Mouse (Mus musculus) stomach, embryonic 14.5 days (tissue): ENCODE data around the gene Cpne2. TPM values are rescaled to one million over a fixed set of nuclear protein-coding genes. Genes with fewer than 3 reads are reported as not detected.

ENCODE experiments used
- ATAC-seq: fragments of 200-750 bp; cut with Nextera tagmentation; 2 replicates; pipeline ENCODE4 v1.8.0; 2017; ENCODE audit warnings: low read depth, moderate TSS enrichment; ENCODE audit not compliant: insufficient number of reproducible peaks, insufficient read depth, low FRiP score
- H3K27ac ChIP-seq: fragments of 300-500 bp; sonication (generic); 2 replicates; pipeline ENCODE4 v1.5.1; 2014; ENCODE audit warnings: mild to moderate bottlenecking, low read length, moderate library complexity, mixed read lengths
- H3K27me3 ChIP-seq: fragments of 300-500 bp; sonication (generic); 2 replicates; pipeline ENCODE4 v1.6.1; 2014; ENCODE audit warnings: low read length, control low read depth, mixed read lengths; ENCODE audit not compliant: control insufficient read depth, insufficient read depth
- H3K36me3 ChIP-seq: fragments of 300-500 bp; sonication (generic); 2 replicates; pipeline ENCODE4 v1.6.1; 2014; ENCODE audit warnings: mild to moderate bottlenecking, control low read depth, low read length, moderate library complexity, mixed read lengths; ENCODE audit not compliant: control insufficient read depth, insufficient read depth
- H3K4me1 ChIP-seq: fragments of 300-500 bp; sonication (generic); 2 replicates; pipeline ENCODE4 v1.6.1; 2014; ENCODE audit warnings: low read length, control low read depth, mixed read lengths; ENCODE audit not compliant: control insufficient read depth, insufficient read depth
- H3K4me2 ChIP-seq: fragments of 300-500 bp; sonication (generic); replicated peaks from 2 replicates; pipeline ENCODE4 v1.6.1; 2014; ENCODE audit warnings: low read depth, low read length, control low read depth
- H3K4me3 ChIP-seq: fragments of 300-500 bp; sonication (generic); 2 replicates; pipeline ENCODE4 v1.5.1; 2014; ENCODE audit warnings: low read depth, low read length, control low read depth
- H3K9ac ChIP-seq: fragments of 300-500 bp; sonication (generic); replicated peaks from 2 replicates; pipeline ENCODE4 v1.6.1; 2014; ENCODE audit warnings: low read depth, mild to moderate bottlenecking, control low read depth, low read length, moderate library complexity, mixed read lengths
- H3K9me3 ChIP-seq: fragments of 300-500 bp; sonication (generic); 2 replicates; pipeline ENCODE4 v1.6.1; 2016; ENCODE audit warnings: low read depth, low read length, control low read depth; ENCODE audit not compliant: control insufficient read depth
- WGBS: fragments of 180-500 bp; shearing (Covaris S2); extraction: QIAGEN DNeasy Blood & Tissue Kit; methylation state at CpG from one replicate; pipeline ENCODE4 v1.1.7; 2014; 5-methylcytosine and 5-hydroxymethylcytosine counted together
- polyA plus RNA-seq: library from polyadenylated mRNA; unstranded; fragments of >200 nt; fragmentation: Nextera tagmentation; extraction: Ambion mirVana; gene quantifications from 2 replicates; pipeline ENCODE4 v1.2.1, GENCODE M21; 2014

The Cpne2 gene
- polyA plus RNA-seq, 1 experiment from 2014 or later, result 14.9 TPM

- ATAC-seq, result no peak
- H3K9ac ChIP-seq, result no peak overlapping the region
- no peak overlapping the region for H3K4me2 ChIP-seq
- 62% methylated on average over 4 of the region's 4 CpGs for WGBS
- H3K36me3 ChIP-seq, result no peaks in the 10 kb centered on the region
- no peak overlapping the region for H3K4me3 ChIP-seq
- H3K27ac ChIP-seq, result no peak overlapping the region
- H3K9me3 ChIP-seq, result no peaks in the 10 kb centered on the region
- H3K4me1 ChIP-seq, result no peaks in the 10 kb centered on the region
- peaks cover 6% of the 10 kb centered on the region; the same call in 1 of the 2 replicates for H3K27me3 ChIP-seq
Observed at GRCm38 (mm10) chr8:94529875-94530274, 2.9 kb upstream of the Cpne2 start.

- Histone ChIP-seq H3K4me2 (no peak overlapping the region), H3K9me3 (no peaks in the 10 kb centered on the region), H3K9ac (no peak overlapping the region), H3K27ac (no peak overlapping the region), H3K36me3 (no peaks in the 10 kb centered on the region), H3K4me3 (no peak overlapping the region), H3K4me1 (no peaks in the 10 kb centered on the region), H3K27me3 (peaks cover 6% of the 10 kb centered on the region; the same call in 1 of the 2 replicates)
- 85% methylated on average over 4 of the region's 4 CpGs for WGBS
- ATAC-seq, result no peak
Observed at GRCm38 (mm10) chr8:94530643-94531042, 2.1 kb upstream of the Cpne2 start.

GRCm38 (mm10) chr8:94532000-94532399, 790 bp upstream of the Cpne2 start:
- Histone ChIP-seq H3K4me2 (peak overlapping the region; percentile 96), H3K36me3 (no peaks in the 10 kb centered on the region), H3K27ac (no peak overlapping the region), H3K4me1 (no peaks in the 10 kb centered on the region), H3K4me3 (peak overlapping the region; percentile 65), H3K9me3 (no peaks in the 10 kb centered on the region), H3K27me3 (peaks cover 6% of the 10 kb centered on the region; the same call in 1 of the 2 replicates), H3K9ac (no peak overlapping the region; the same call in 1 of the 2 replicates)
- ATAC-seq, result no peak
- 4% methylated on average over 8 of the region's 8 CpGs for WGBS

- Histone ChIP-seq H3K4me3 (peak overlapping the region; percentile 65), H3K4me2 (peak overlapping the region; percentile 96), H3K9me3 (no peaks in the 10 kb centered on the region), H3K4me1 (no peaks in the 10 kb centered on the region), H3K27ac (no peak overlapping the region), H3K36me3 (no peaks in the 10 kb centered on the region), H3K27me3 (peaks cover 6% of the 10 kb centered on the region; the same call in 1 of the 2 replicates), H3K9ac (peak overlapping the region; percentile 58)
- ATAC-seq, result no peak; the same call in 1 of the 2 replicates
- 0% methylated on average over 34 of the region's 34 CpGs for WGBS
Observed at GRCm38 (mm10) chr8:94532525-94532872, 291 bp upstream of the Cpne2 start.

GRCm38 (mm10) chr8:94534612-94535011, 1.8 kb downstream of the Cpne2 start:
- Histone ChIP-seq H3K9me3 (no peaks in the 10 kb centered on the region), H3K36me3 (no peaks in the 10 kb centered on the region), H3K4me1 (no peaks in the 10 kb centered on the region), H3K4me2 (no peak overlapping the region), H3K4me3 (no peak overlapping the region), H3K27me3 (peaks cover 6% of the 10 kb centered on the region; the same call in 1 of the 2 replicates), H3K9ac (no peak overlapping the region), H3K27ac (no peak overlapping the region)
- no peak for ATAC-seq
- WGBS, result 59% methylated on average over 4 of the region's 4 CpGs

GRCm38 (mm10) chr8:94535631-94536030, 2.8 kb downstream of the Cpne2 start:
- ATAC-seq, result no peak
- 84% methylated on average over 7 of the region's 7 CpGs for WGBS

GRCm38 (mm10) chr8:94537456-94537855, 4.7 kb downstream of the Cpne2 start:
- peaks cover 6% of the 10 kb centered on the region; the same call in 1 of the 2 replicates for H3K27me3 ChIP-seq
- no peak overlapping the region for H3K9ac ChIP-seq
- 96% methylated on average over 2 of the region's 2 CpGs for WGBS
- no peak overlapping the region for H3K4me2 ChIP-seq
- H3K4me1 ChIP-seq, result no peaks in the 10 kb centered on the region
- no peak overlapping the region for H3K4me3 ChIP-seq
- no peaks in the 10 kb centered on the region for H3K9me3 ChIP-seq
- no peaks in the 10 kb centered on the region for H3K36me3 ChIP-seq
- ATAC-seq, result no peak
- H3K27ac ChIP-seq, result no peak overlapping the region

More at GRCm38 (mm10) chr8:94535631-94536030, 2.8 kb downstream of the Cpne2 start:
- peaks cover 6% of the 10 kb centered on the region; the same call in 1 of the 2 replicates for H3K27me3 ChIP-seq
- H3K9me3 ChIP-seq, result no peaks in the 10 kb centered on the region
- H3K36me3 ChIP-seq, result no peaks in the 10 kb centered on the region
- no peaks in the 10 kb centered on the region for H3K4me1 ChIP-seq
- no peak overlapping the region for H3K9ac ChIP-seq
- no peak overlapping the region for H3K4me3 ChIP-seq
- no peak overlapping the region for H3K27ac ChIP-seq
- no peak overlapping the region for H3K4me2 ChIP-seq

- H3K4me2 ChIP-seq, result no peak overlapping the region
- H3K9me3 ChIP-seq, result no peaks in the 10 kb centered on the region
- no peaks in the 10 kb centered on the region for H3K36me3 ChIP-seq
- H3K9ac ChIP-seq, result no peak overlapping the region
- H3K27ac ChIP-seq, result no peak overlapping the region
- H3K4me3 ChIP-seq, result no peak overlapping the region
- no peak for ATAC-seq
- WGBS, result 83% methylated on average over 2 of the region's 2 CpGs
- no peaks in the 10 kb centered on the region for H3K27me3 ChIP-seq
- no peaks in the 10 kb centered on the region for H3K4me1 ChIP-seq
Observed at GRCm38 (mm10) chr8:94540025-94540424, 7.2 kb downstream of the Cpne2 start.
